Mouse (Mus musculus): Measurements from ENCODE around the gene Disc1.
A peak's percentile ranks its signal among the peaks of the same experiment; 100 is the strongest.

The Disc1 gene

GRCm38 (mm10) chr8:125053505-125054435, at the start of gene Disc1:
Disc1 (plus strand) TSS chr8:125054195.
- DNase-seq (ENCODE audit: low spot score) = no peak

DNA sequence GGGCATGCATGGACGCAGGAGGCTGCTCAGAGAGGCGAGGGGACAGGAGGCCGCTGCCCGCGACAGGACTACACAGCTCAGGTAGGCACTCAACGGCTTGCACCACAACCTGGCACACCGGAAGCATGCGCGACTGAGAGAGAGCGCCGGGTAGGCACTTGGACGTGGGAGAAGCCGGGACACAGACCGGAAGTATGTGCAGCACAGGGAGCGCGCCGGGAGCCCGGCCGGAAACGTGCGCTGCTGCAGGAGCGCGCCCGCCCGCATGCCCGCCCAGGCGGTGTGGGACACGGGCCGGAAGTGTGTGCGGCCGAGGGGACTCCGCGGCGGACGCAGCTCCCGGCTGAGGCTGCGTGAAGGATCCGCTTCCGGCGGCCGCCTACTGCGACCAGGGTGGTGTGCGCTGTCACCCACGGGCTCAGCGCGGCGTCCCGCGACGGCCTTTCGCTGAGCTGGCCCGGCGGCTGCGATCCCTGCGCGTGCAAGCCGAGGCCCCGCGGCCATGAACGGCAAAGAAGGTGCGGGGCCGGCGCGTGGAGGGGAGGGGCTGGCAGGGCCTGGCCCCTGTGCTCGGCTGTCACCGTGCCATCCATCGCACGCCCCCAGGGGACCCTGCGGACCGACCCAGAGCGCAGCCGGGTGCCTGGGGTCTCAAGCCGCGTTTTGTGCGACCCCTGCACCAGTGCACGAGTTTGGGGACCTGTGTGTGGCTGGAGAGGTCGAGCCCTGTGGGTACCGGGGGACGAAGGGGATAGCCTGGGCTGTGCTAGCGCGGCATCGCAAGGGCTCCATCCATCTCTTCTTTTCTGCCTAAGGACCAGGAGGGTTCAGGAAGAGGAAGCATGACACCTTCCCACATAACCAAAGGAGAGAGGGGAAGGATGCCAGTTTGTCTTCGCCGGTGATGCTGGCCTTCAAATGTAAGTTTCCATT, 41.0 kb upstream of the Disc1 start, which contains the start of gene Tsnax:
Tsnax (plus strand) TSS at position 303 of the 933 bp plus-strand sequence.
- peak; percentile 74 for DNase-seq (ENCODE audit: low spot score)

DNA sequence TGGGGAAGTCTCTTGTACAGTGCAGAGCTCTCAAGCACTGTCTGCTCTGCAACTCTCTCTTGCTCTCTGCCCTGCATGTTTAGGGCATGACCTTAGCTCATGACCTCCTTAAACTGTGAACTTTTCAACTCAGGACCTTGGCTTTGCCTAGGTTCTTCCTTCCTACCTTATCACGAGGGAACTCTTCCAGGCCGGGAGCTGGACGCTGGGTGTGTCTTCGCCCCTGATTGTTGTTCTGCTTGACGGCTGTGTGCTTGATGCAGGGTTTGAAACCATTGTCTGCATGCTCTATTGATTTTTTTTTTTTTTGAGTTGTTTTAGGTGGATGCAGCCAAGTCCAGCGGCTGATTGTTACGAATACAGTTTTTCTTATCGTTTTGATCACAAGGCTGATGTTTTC, 29.9 kb upstream of the Disc1 start:
- no peak for DNase-seq (ENCODE audit: low spot score)

GRCm38 (mm10) chr8:125027211-125027610, 26.8 kb upstream of the Disc1 start:
- DNase-seq (ENCODE audit: low spot score) = no peak

GRCm38 (mm10) chr8:125028841-125029240, 25.2 kb upstream of the Disc1 start:
- no peak for DNase-seq (ENCODE audit: low spot score)

DNA sequence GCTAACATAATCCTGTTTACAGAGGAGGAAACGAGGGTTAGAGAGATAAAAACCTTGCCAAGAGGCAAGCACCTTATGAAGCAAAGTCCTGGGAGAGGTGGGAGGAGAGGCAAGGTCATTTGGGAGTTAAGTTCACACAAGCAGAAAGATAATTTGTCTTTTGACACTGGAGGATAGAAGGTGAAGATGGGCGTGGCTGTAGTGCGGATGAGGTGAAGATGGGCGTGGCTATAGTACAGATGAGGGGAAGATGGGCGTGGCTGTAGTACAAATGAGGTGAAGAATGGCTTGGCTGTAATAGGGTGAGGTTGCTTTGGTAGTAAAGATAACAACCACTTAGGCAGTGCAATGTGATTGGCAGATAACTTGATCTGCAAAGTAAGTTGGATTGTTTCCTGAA, 22.7 kb upstream of the Disc1 start:
- DNase-seq (ENCODE audit: low spot score) = peak; percentile 64

DNA sequence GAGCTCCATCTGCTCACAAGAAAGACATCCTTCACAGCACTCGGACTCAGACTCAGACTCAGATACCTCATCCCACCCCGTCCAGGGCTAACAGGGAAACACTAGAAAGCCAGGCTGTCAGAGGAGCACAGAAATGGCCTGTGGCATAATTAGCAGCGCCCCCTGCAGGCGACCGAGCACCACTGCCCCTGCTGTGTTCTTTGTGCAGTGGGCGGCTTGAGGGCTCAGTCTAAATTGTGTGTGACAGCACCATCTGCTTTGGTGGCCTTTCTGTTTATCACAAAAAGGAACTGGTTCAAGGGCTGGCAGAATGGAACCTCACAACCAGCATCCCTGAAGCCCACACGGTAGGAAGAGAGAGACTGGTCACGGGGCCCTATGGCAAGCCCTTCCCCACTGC, 19.3 kb upstream of the Disc1 start:
- DNase-seq (ENCODE audit: low spot score) = peak; percentile 47

- no peak for DNase-seq (ENCODE audit: low spot score)
Measured at GRCm38 (mm10) chr8:125037081-125037480, 16.9 kb upstream of the Disc1 start.

GRCm38 (mm10) chr8:125038731-125039130, 15.3 kb upstream of the Disc1 start:
- no peak for DNase-seq (ENCODE audit: low spot score)

DNA sequence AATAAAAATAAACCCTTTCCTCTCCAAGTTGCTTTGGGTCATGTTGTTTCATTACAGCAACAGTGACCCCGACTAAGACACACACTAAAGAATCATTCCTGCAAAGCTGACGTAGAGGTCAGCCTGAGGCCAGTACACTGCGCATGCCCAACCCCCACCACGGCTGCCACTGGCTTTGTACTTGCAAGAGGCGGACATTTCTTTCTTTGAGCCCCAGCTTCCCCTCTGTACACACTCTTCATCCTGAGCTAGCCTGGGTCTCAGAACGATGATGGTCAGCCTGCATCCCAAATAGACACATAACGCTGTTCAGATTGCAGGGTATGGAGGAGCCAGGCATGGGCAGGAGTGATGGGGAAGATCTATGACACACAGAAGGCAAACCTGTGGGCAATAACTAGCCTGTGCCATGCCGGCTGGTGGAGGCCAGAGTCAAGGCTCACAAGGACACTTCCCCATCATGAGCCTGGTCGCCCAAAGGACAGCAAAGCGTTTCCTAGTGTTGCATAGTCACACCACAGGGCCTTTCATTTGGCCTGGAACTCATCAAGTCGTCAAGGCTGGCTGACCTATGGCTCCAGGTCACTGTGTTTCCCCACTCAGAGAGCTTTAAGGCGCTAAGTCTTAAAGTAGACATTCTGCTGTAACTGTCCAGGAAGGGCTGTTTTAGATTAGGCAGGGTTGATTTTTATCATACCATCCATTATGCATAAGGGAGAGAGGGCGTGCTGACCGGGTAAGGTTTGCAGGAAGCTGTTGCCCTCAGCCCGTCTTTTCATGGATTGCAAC, 13.2 kb upstream of the Disc1 start:
- DNase-seq (ENCODE audit: low spot score) = no peak

DNA sequence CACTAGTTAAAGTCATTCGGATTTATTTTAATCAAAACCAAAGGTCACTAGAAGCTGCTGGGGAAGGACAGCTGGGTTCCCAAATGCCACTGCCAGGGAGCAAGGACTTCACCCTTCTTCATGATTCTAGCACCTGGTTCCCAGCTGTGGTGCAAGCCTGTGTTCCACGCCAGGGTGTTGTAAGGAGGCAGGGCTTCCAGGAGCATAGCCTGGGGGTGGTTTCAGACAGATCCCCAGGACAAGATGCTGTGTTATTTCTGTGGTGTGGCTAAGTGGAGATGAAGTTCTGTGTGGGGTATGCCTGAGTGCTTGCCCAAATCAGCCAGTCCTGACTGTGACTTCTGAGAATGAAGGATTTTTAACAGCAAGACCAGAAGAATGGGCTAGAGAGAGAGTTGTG, 12.5 kb upstream of the Disc1 start:
- DNase-seq (ENCODE audit: low spot score) = no peak

- DNase-seq (ENCODE audit: low spot score) = no peak
Measured at GRCm38 (mm10) chr8:125043394-125043793, 10.6 kb upstream of the Disc1 start.

DNA sequence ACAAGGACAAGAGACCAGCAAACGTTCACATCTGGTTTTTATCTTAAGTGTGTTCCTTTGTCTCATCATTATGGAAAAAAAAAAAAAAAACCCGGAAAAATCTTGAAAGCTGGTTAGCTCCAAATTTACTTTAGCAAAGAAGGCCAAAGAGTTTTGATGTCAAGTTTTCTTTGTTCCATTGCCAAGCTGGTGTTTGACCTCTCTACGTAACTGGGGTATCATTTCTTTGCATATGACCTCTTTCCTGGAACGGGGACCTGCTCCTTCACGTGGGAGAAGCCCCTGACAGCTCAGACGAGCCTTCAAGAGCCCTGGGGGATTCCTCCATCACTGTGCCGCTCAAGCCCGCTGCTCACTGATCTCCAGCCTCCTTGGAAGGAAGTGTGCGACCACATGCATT, 10.1 kb upstream of the Disc1 start:
- no peak for DNase-seq (ENCODE audit: low spot score)

DNA sequence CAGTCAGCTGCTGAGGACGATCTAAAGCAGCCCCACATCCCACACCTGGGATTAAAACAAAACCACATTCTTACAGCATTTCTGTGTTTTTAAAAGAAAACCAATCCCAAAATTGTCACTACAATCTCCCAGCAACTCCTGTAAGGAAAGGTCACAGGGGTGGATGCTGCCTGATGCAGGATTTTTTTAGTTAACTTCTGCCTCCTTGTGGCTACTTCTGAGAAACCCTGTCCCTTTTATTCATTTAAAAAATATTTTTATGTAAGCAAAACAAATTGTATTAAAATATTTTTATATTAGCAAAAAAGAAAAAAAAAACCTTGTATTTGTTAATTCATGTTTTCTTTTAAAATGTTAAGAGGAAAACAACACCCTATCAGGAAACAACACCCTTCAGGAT, 8.2 kb upstream of the Disc1 start:
- DNase-seq (ENCODE audit: low spot score) = no peak

- DNase-seq (ENCODE audit: low spot score) = no peak
Measured at GRCm38 (mm10) chr8:125049051-125049750, 4.8 kb upstream of the Disc1 start.

- DNase-seq (ENCODE audit: low spot score) = no peak
Measured at GRCm38 (mm10) chr8:125049826-125050225, 4.2 kb upstream of the Disc1 start.

- peak; percentile 43 for DNase-seq (ENCODE audit: low spot score)
Measured at GRCm38 (mm10) chr8:125052026-125052425, 2.0 kb upstream of the Disc1 start.

- no peak for DNase-seq (ENCODE audit: low spot score)
Measured at GRCm38 (mm10) chr8:125054436-125054810, 428 bp downstream of the Disc1 start.

DNA sequence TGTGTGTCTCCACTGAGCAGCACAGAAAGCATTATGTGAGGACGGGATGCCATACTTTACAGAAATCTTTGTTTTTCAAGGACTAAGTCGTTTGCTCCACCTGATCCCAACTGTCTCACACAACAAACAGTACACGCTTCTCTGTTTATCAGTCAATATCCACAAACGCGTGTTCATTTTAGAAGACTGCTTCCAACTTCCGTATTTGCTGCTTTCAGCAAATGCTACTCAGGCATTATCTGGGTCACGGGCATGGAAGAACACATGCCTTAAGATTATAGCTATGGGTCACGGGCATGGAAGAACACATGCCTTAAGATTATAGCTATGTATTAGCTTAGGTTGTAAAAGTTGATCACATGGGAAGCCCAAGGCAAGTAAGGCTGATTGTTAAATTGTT, 6.9 kb downstream of the Disc1 start:
- no peak for DNase-seq (ENCODE audit: low spot score)

DNA sequence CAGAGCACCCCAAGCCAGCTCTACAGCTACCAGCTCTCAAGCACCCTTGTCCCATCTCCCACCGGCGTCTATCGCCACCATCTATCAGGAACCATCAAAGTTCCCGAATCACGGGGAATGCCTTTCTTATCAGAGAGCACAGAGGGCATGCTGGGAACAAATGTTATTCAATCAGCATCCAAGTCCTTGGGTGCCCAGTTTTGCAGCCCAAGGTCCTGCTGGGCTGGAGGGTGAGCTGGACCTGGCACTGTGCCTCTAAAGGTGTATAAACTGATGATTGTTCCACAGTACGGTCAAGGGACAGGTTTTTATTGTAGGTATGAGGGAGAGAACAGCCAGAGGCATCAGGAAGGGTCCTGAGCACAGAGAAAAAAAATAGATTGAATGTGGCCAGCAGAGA, 11.6 kb downstream of the Disc1 start:
- DNase-seq (ENCODE audit: low spot score) = no peak

GRCm38 (mm10) chr8:125066913-125067595, 13.1 kb downstream of the Disc1 start:
- DNase-seq (ENCODE audit: low spot score) = peak; percentile 18
